Mouse (Mus musculus): ENCODE results near the gene Wfdc6a. TPM values are rescaled to one million over a fixed set of nuclear protein-coding genes. Genes with fewer than 3 reads are reported as not detected.

Wfdc6a gene
- total RNA-seq (2023), result not detected in 2 replicates

DNA sequence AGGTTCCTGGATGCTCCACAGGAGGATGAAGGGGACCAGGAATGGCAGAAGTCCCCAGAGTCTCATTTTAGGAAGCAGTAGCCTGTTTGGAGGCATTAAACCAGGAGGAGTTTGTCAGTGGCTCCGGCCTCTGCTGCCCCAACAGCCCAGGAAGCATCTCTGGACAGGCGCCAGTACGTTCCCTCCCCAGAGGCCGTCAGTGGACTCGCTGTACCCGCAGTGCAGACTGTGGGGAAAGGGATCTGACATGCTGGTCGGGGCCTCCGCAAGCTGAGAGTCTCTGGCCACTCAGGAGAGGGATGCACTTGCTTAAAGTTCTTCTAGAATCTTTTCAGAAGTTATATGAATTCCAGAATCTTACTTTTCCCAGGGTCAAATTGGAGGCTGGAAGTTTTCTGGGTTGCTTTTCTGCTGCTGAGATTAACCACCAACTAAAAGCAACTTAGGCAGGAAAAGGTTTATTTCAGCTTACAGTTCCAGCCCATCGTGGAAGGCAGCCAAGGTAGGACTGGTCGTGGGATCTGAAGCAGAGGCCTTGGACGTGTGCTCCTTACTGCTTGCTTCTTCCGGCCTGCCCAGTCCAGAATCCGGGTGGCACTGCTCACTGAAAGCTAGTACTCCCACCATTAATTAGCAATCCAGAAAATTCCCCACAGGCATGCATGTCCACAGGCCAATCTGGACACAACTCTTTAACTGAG, at the start of gene Wfdc6a:
Gene Wfdc6a (minus strand): TSS at position 423 of the 701 bp plus-strand sequence.

GRCm38 (mm10) chr2:164613471-164613870, 28.2 kb upstream of the Wfdc6a start, which contains the start of the genes Wfdc6b and Wfdc8:
Gene Wfdc6b, plus strand, starts transcription at chr2:164613522.
Gene Wfdc8, minus strand, starts transcription at chr2:164613626.

DNA sequence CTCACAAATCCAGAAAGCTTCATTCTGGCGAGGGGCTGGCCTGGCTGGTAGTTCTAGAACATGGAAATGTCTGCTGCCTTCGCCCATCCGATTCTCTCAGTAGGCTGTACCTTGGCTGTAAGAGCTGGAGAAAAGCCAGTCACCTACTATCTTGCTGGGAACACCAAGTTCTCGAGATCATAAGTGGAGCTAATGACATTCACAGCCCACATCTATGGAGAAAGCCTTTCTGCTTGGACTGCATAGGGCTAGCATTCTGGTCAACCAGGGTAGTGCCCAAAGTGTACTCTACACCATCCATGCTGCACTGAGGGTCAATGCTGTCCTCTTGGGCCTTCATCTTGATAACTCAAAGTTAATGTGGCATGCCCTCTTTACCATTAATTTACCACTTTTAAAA, 8.2 kb upstream of the Wfdc6a start, which contains the start of gene Eppin:
Gene Eppin (minus strand): TSS at position 101 of the 400 bp plus-strand sequence.

DNA sequence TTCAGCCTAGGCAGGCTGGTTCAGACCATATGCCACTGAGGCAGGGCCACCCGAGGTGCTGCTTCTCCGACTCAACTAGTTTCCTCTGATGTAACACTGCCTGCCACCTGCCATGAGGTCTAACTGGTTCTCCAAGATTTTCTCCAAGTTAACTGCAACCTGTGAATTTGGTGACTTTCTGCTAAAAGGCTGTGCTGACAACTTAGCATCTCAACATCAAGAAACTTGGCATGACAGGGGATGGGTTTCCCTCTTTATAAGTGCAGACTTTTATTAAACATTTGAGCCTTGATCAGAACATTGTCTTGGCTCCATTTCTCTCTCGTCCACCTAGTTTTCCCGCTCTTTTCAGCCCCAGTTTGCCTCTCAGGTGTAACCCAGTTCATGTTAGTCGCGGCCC, 11.9 kb downstream of the Wfdc6a start, which contains the start of gene Spint3:
Gene Spint3 (minus strand): TSS at position 101 of the 400 bp plus-strand sequence.

GRCm38 (mm10) chr2:164562391-164563188, 22.7 kb downstream of the Wfdc6a start, which contains the start of gene Wfdc2:
Gene Wfdc2, plus strand, starts transcription at chr2:164562413.

Other genes with a start within 250 kb of the Wfdc6a start
- 705 and 906 TPM in 2 replicates for gene Slpi, start 196.4 kb downstream of the Wfdc6a start, total RNA-seq (2023)
- not detected in 2 replicates for gene Rbpjl, start 182.3 kb downstream of the Wfdc6a start, total RNA-seq (2023)
- gene Matn4, start 180.3 kb downstream of the Wfdc6a start, total RNA-seq (2023), result not detected in 2 replicates
- 1.4 and 5.3 TPM in 2 replicates for gene Sdc4, start 141.6 kb downstream of the Wfdc6a start, total RNA-seq (2023)
- gene Sys1, start 128.5 kb downstream of the Wfdc6a start, total RNA-seq (2023), result 32.7 and 33.5 TPM in 2 replicates
- 0.63 TPM in 1 of 2 replicates, not detected in the other for gene Gm20458, start 124.5 kb downstream of the Wfdc6a start, total RNA-seq (2023)
- not detected in 2 replicates for gene Trp53tg5, start 111.7 kb downstream of the Wfdc6a start, total RNA-seq (2023)
- gene Dbndd2, start 99.3 kb downstream of the Wfdc6a start, total RNA-seq (2023), result 2.1 and 3.2 TPM in 2 replicates
- gene Pigt, start 87.9 kb downstream of the Wfdc6a start, total RNA-seq (2023), result 42.1 and 46.4 TPM in 2 replicates
- gene Wfdc2, start 23.0 kb downstream of the Wfdc6a start, total RNA-seq (2023), result not detected in 2 replicates
- not detected in 2 replicates for gene Spint3, start 12.0 kb downstream of the Wfdc6a start, total RNA-seq (2023)
- not detected in 2 replicates for gene Eppin, start 8.1 kb upstream of the Wfdc6a start, total RNA-seq (2023)
- not detected in 2 replicates for gene Wfdc6b, start 28.1 kb upstream of the Wfdc6a start, total RNA-seq (2023)
- not detected in 2 replicates for gene Wfdc8, start 28.2 kb upstream of the Wfdc6a start, total RNA-seq (2023)
- not detected in 2 replicates for gene Wfdc16, start 53.3 kb upstream of the Wfdc6a start, total RNA-seq (2023)
- gene Wfdc10, start 70.6 kb upstream of the Wfdc6a start, total RNA-seq (2023), result 7.5 and 8.1 TPM in 2 replicates
- gene Wfdc9, start 71.1 kb upstream of the Wfdc6a start, total RNA-seq (2023), result not detected in 2 replicates
- not detected in 2 replicates for gene Wfdc11, start 88.6 kb upstream of the Wfdc6a start, total RNA-seq (2023)
- not detected in 2 replicates for gene Wfdc13, start 99.7 kb upstream of the Wfdc6a start, total RNA-seq (2023)
- gene Spint4, start 113.1 kb upstream of the Wfdc6a start, total RNA-seq (2023), result not detected in 2 replicates
- gene Spint5, start 129.9 kb upstream of the Wfdc6a start, total RNA-seq (2023), result not detected in 2 replicates
- gene Wfdc3, start 160.5 kb upstream of the Wfdc6a start, total RNA-seq (2023), result not detected in 2 replicates
- gene Dnttip1, start 160.5 kb upstream of the Wfdc6a start, total RNA-seq (2023), result 34.5 and 42.9 TPM in 2 replicates
- gene Ube2c, start 184.5 kb upstream of the Wfdc6a start, total RNA-seq (2023), result 84.3 and 94.9 TPM in 2 replicates
- gene Tnnc2, start 194.5 kb upstream of the Wfdc6a start, total RNA-seq (2023), result 0.73 TPM in 1 of 2 replicates, not detected in the other
- gene Snx21, start 200.4 kb upstream of the Wfdc6a start, total RNA-seq (2023), result 2.2 and 2.6 TPM in 2 replicates
- gene Acot8, start 219.4 kb upstream of the Wfdc6a start, total RNA-seq (2023), result 44.2 and 45.5 TPM in 2 replicates
- gene Zswim3, start 219.7 kb upstream of the Wfdc6a start, total RNA-seq (2023), result 1.5 and 1.7 TPM in 2 replicates
- 3.1 and 4.0 TPM in 2 replicates for gene Zswim1, start 237.2 kb upstream of the Wfdc6a start, total RNA-seq (2023)
- not detected in 2 replicates for gene Spata25, start 243.1 kb upstream of the Wfdc6a start, total RNA-seq (2023)
- gene Ctsa, start 247.4 kb upstream of the Wfdc6a start, total RNA-seq (2023), result 149 and 152 TPM in 2 replicates
- 0.66 and 1.6 TPM in 2 replicates for gene Neurl2, start 248.0 kb upstream of the Wfdc6a start, total RNA-seq (2023)

All from neutrophil, adult 65 days (primary cell).